Mouse (Mus musculus) lung, adult 18-20 months (tissue): ENCODE results near the gene Olfr285.

Experiments used
- DNase-seq, 2 experiments: peaks; one replicate each; pipeline ENCODE4 v3.0.0; 2022; ENCODE audit warnings: mixed read lengths in 2 of 2

Gene Olfr285

GRCm38 (mm10) chr15:98317177-98317724 lies at the start of gene Olfr285:
Olfr285 (minus strand) TSS chr15:98317353.
- no peak for DNase-seq

DNA sequence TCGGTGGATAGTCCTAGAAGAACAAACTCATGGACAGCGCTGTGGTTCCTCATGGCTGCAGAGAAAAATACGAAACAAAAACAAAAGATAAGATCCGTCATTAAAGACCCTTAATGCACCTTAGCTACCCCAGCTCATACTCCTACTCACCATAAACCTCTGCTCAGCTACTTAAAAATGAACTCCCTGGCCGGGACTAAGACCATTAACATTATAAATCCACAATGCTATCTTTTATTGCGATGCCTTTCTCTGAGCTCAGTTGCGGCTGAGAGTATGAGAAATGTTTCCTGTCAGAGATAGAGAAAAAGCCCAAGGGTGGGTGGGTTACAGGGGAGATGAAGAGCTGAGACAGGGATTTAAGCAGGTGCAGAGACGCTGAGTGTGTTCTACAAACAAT lies 23.7 kb upstream of the Olfr285 start, which contains the start of gene Olfr284:
Gene Olfr284 (minus strand): TSS at position 101 of the 400 bp plus-strand sequence.
- no peak for DNase-seq

DNA sequence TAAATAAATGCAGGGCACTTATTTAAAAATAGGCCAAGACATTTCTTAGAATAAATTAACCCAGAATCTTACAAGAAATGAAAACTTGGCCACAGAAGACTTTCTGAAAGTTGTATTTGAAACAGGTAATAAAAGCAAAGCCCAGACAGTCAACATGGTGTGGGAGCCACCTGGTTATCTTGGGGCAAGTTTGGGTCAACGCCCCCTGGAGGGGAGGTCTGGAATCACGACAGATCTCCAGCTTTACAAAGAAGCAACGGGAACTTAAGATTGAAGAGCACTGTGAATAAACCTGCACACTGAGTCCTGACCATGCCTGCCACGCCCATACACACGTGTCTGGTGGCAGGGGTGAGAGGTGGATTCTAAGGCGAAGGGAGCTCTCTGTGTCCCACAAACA lies 1.4 kb downstream of the Olfr285 start:
- no peak for DNase-seq

GRCm38 (mm10) chr15:98295628-98296551 lies 21.3 kb downstream of the Olfr285 start, which contains the start of gene Zfp641:
Zfp641 (minus strand) TSS chr15:98296161.
- DNase-seq, result peak; percentile 48 to 65

DNA sequence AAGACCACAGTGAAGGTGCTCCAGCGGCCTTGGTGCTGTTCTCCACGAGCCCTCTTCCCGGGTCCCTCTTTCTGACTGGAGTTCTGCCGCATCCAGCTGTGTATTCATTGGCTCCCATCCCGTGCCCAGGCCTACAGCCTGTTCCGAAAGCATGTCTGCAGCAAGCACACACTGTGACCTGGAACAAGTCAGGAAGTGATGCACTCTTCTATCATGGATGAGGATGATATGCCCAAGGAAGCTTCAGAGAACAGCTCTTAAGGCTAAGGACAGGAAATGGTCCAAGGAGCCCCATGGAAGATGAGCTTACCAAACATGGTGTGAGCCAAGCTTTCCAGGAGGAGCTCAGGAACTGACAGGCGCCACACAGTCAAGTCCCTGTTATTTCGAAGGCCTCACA lies 23.5 kb downstream of the Olfr285 start:
- DNase-seq, result peak; percentile 25 to 55

GRCm38 (mm10) chr15:98288566-98288965 lies 28.6 kb downstream of the Olfr285 start:
- no peak for DNase-seq

GRCm38 (mm10) chr15:98286418-98286817 lies 30.7 kb downstream of the Olfr285 start:
- no peak for DNase-seq
